Mouse (Mus musculus): ENCODE data around the gene Atp5l. TPM values are rescaled to one million over a fixed set of nuclear protein-coding genes. Genes with fewer than 3 reads are reported as not detected.
A peak's percentile ranks its signal among the peaks of the same experiment; 100 is the strongest.
"Not testable (repeated sequence)": the region's sequence is repeated elsewhere in the genome, so short reads cannot be mapped to it uniquely, and the experiment has no call there.

Gene Atp5l
- 100 to 1,000 TPM; 377 to 378 TPM for total RNA-seq (2021)

GRCm38 (mm10) chr9:44920374-44921122, at the start of gene Atp5l:
Gene Atp5l (minus strand): TSS chr9:44920742.
- intact Hi-C loops (cut with DNase I) = loop anchor here (5.0 kb wide), 1 partner anchor 83 kb away; no protein-coding TSS in a partner anchor
- peak; percentile 86 for DNase-seq (ENCODE audit: extremely low spot score in 1 of 2, low spot score in 2 of 2)

GRCm38 (mm10) chr9:44969450-44969849, 48.9 kb upstream of the Atp5l start:
- DNase-seq (ENCODE audit: extremely low spot score in 1 of 2, low spot score in 2 of 2) = no peak
- intact Hi-C loops (cut with DNase I) = loop anchor here (5.0 kb wide), 2 partner anchors 78 to 178 kb away; no protein-coding TSS in a partner anchor

GRCm38 (mm10) chr9:44967763-44968162, 47.2 kb upstream of the Atp5l start:
- intact Hi-C loops (cut with DNase I) = loop anchor here (5.0 kb wide), 2 partner anchors 80 to 180 kb away; no protein-coding TSS in a partner anchor
- DNase-seq (ENCODE audit: extremely low spot score in 1 of 2, low spot score in 2 of 2) = not testable (repeated sequence)

- peak; percentile 34 to 65 for DNase-seq (ENCODE audit: extremely low spot score in 1 of 2, low spot score in 2 of 2)
- intact Hi-C loops (cut with DNase I) = loop anchor here (5.0 kb wide), 2 partner anchors 80 to 180 kb away; no protein-coding TSS in a partner anchor
These were observed 46.3 kb upstream of the Atp5l start for GRCm38 (mm10) chr9:44966815-44967242.

GRCm38 (mm10) chr9:44965833-44966466, 45.4 kb upstream of the Atp5l start:
- DNase-seq (ENCODE audit: extremely low spot score in 1 of 2, low spot score in 2 of 2) = no peak
- intact Hi-C loops (cut with DNase I) = loop anchor here (5.0 kb wide), 2 partner anchors 81 to 181 kb away; no protein-coding TSS in a partner anchor

GRCm38 (mm10) chr9:44965126-44965832, 44.7 kb upstream of the Atp5l start, which contains the start of gene Ube4a:
Gene Ube4a (minus strand): TSS chr9:44965600.
- DNase-seq (ENCODE audit: extremely low spot score in 1 of 2, low spot score in 2 of 2) = peak; percentile 99
- intact Hi-C loops (cut with DNase I) = loop anchor here (5.0 kb wide), 2 partner anchors 82 to 182 kb away; no protein-coding TSS in a partner anchor

GRCm38 (mm10) chr9:44954432-44954831, 33.9 kb upstream of the Atp5l start:
- DNase-seq (ENCODE audit: extremely low spot score in 1 of 2, low spot score in 2 of 2) = no peak
- intact Hi-C loops (cut with DNase I) = no loop called here

GRCm38 (mm10) chr9:44947836-44948235, 27.3 kb upstream of the Atp5l start:
- no peak for DNase-seq (ENCODE audit: extremely low spot score in 1 of 2, low spot score in 2 of 2)
- intact Hi-C loops (cut with DNase I) = loop anchor here (5.0 to 10.0 kb wide), 2 partner anchors 136 to 313 kb away; no protein-coding TSS in a partner anchor

- DNase-seq (ENCODE audit: extremely low spot score in 1 of 2, low spot score in 2 of 2) = no peak
- intact Hi-C loops (cut with DNase I) = loop anchor here (5.0 to 10.0 kb wide), 2 partner anchors 134 to 311 kb away; no protein-coding TSS in a partner anchor
These were observed 25.7 kb upstream of the Atp5l start for GRCm38 (mm10) chr9:44946185-44946695.

- intact Hi-C loops (cut with DNase I) = loop anchor here (10.0 kb wide), 1 partner anchor 308 kb away; no protein-coding TSS in a partner anchor
- no peak for DNase-seq (ENCODE audit: extremely low spot score in 1 of 2, low spot score in 2 of 2)
These were observed 21.9 kb upstream of the Atp5l start for GRCm38 (mm10) chr9:44942421-44942820.

- intact Hi-C loops (cut with DNase I) = loop anchor here (10.0 kb wide), 1 partner anchor 307 kb away; no protein-coding TSS in a partner anchor
- DNase-seq (ENCODE audit: extremely low spot score in 1 of 2, low spot score in 2 of 2) = no peak
These were observed 21.2 kb upstream of the Atp5l start for GRCm38 (mm10) chr9:44941756-44942155.

- intact Hi-C loops (cut with DNase I) = loop anchor here (5.0 kb wide), 1 partner anchor 84 kb away; no protein-coding TSS in a partner anchor
- DNase-seq (ENCODE audit: extremely low spot score in 1 of 2, low spot score in 2 of 2) = no peak
These were observed 1.0 kb upstream of the Atp5l start for GRCm38 (mm10) chr9:44921543-44921942.

GRCm38 (mm10) chr9:44921123-44921468, 554 bp upstream of the Atp5l start:
- peak; percentile 42 to 68 for DNase-seq (ENCODE audit: extremely low spot score in 1 of 2, low spot score in 2 of 2)
- intact Hi-C loops (cut with DNase I) = loop anchor here (5.0 kb wide), 1 partner anchor 84 kb away; no protein-coding TSS in a partner anchor

- intact Hi-C loops (cut with DNase I) = loop anchor here (5.0 kb wide), 1 partner anchor 82 kb away; no protein-coding TSS in a partner anchor
- no peak for DNase-seq (ENCODE audit: extremely low spot score in 1 of 2, low spot score in 2 of 2)
These were observed 936 bp downstream of the Atp5l start for GRCm38 (mm10) chr9:44919606-44920005.

GRCm38 (mm10) chr9:44916196-44916595, 4.3 kb downstream of the Atp5l start:
- no peak for DNase-seq (ENCODE audit: extremely low spot score in 1 of 2, low spot score in 2 of 2)
- intact Hi-C loops (cut with DNase I) = no loop called here

GRCm38 (mm10) chr9:44914706-44915105, 5.8 kb downstream of the Atp5l start:
- DNase-seq (ENCODE audit: extremely low spot score in 1 of 2, low spot score in 2 of 2) = no peak
- intact Hi-C loops (cut with DNase I) = no loop called here

GRCm38 (mm10) chr9:44911365-44911764, 9.2 kb downstream of the Atp5l start:
- no peak for DNase-seq (ENCODE audit: extremely low spot score in 1 of 2, low spot score in 2 of 2)
- intact Hi-C loops (cut with DNase I) = no loop called here

- intact Hi-C loops (cut with DNase I) = no loop called here
- DNase-seq (ENCODE audit: extremely low spot score in 1 of 2, low spot score in 2 of 2) = peak; percentile 40 to 48
These were observed 14.9 kb downstream of the Atp5l start for GRCm38 (mm10) chr9:44905620-44906019.
